Mouse (Mus musculus): Measurements from ENCODE around the gene Irf2bp2.

Gene Irf2bp2

DNA sequence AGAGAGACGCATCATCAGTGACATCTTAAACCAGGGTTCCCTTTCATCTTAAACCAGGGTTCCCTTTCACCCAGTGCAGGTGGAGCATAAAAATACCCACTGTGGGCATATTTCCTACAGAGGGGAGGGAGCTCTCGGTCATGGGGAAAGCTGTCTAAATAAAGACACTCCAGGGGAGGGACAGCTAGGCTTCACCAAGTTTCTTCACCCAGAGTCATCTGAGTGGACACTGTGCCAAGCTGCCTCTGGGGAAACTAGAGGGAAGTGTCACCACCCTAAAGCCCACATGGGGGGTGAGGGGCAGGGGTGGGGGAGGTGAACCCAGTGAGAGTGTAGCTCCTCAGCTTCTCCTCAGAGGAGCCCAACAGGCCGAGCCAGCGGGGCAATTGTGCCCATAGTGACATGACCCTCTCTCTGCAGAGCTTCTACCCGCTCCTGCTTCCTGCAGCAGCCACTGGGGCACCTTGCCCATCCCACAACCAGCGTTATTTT is 27.8 kb downstream of the Irf2bp2 start:
- no peak for DNase-seq

DNA sequence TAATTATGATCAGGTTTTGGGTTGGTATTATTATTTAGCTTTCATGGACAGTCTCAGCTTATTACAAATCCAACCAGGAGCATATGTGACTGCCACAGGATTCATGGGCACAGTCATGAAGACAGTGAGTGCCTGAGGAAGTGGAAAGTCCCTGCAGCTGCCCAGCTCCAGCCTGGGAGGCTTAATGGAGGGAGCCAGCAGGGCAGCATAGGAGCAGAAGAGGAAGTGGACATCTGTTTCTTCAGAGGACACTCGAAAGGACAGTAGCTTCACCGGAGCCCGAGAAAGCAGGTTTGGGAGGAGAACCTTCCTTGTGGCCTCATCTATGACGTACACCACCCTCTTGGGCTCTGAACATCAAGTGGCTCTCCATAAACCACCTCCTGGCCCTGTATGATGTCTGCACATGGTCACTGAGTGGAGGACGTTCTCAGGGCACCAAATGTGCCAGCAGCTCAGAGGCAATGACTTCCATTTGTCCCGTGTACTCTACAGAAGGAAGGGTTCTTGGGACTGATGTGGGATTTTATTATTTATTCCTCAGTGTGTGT is 28.5 kb downstream of the Irf2bp2 start:
- DNase-seq: no peak

DNA sequence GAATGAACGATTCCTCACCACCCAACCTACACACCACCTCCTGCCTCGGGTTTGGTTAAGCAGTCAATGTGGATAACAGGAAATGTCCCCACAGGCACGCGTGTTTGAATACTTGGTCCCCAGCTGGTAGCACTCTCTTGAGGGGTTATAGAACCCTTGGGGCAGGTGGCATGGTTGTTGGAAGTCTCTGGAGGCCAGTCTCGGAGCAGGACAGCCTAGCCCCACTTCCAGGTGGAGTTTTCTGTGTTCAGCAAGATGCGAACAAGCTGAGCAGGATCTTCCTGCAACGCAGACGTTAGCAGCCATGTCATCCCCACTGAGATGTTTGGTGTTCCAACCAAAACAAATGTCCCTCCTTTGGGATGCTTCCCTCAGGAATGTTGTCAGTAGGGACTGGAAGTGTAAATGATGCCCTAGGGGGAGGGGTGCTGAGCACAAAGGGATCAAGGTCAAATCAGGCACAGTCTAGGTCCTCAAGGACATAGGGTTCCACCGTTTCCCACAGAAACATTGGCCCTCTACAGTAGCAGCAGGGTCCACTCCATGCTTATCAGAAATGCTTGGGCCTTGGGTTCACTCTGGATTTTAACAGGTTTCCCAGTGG is 29.1 kb downstream of the Irf2bp2 start:
- no peak for DNase-seq

DNA sequence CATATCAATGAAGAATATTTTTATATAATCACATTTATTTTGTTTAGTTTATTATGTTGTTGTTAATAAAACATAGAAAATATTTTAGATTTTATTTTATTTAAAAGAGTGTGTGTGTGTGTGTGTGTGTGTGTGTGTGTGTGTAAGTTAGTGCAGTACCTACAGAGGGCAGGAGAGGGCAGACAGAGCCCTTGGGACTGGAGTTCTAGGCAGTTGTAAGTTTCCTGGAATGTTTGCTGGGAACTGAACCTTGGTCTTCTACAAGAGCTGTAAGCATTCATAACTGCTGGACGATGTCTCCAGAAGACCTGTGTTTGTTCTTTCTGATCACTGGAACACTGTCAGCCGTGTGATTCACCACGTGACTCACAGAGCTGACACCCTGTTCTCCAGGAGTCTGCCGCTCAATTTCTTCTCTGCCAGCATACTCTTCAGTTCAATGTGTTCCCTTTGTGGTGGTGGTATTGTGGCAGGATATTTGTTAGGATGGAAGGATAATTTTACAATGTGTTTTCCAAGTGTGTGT is 32.4 kb downstream of the Irf2bp2 start:
- DNase-seq: no peak

DNA sequence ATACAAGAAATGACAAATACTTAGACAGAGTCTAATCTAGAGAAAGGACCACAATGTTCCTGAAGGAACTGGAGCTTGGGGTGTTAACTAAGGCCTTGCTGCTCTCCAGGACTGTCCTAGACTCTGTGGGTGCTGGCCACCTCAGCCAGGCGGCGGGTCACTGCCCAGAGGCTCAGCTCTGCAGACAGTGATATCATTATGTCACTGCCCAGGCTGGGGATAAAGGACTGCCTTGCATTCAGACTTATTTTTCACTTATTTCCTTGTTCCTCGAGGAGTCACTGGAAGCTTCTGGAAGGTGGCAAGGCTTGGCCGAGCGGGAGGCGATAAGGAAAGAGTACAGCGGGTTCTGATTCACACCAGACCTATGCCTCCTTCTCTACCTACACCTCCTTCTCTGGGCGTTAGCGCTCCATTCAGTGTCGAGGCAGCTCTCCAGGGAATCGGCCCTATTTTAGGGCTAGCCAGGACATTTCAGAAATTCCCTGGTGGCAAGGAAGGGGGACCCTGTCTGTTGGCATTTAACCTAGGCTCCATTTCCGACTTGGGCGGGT is 35.3 kb downstream of the Irf2bp2 start:
- no peak for DNase-seq

DNA sequence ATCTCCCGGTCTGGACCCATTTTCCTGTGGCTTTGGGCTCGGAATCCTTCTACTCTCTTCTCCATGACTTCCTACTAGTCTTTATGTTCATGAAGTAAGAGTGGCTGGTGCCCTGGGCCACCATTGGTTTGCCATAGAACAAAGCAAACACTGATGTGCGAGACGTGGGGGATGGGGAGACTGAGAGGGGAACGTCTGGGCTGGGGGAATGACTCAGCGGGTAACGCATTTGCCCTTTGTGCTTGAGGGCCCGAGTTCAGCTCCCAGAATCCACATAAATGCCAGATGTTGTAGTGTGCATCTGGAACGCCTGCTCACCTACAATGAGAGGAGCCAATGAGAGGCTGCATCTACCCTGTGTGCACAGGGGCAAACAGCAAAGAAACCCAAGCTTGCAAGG is 36.4 kb downstream of the Irf2bp2 start:
- DNase-seq: no peak

DNA sequence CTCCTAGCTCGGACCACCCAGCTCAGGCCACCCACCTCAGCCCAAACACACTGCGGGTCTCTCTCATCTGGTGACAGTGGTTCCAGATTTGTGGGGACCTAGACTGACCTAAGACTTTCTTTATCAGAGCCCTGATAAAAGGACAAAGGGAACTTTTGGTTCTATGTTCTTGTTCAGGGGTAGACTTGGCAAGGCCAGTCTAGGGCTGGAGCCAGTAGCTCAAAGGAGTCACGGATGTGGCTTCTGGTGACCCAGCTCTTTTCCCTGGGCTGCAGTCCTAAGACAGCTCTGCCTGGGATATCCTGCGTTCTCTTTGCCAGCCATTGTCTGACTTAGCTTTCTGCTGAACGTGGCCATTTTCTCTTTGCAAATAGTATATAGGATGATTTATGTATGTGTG is 37.1 kb downstream of the Irf2bp2 start:
- DNase-seq: no peak

DNA sequence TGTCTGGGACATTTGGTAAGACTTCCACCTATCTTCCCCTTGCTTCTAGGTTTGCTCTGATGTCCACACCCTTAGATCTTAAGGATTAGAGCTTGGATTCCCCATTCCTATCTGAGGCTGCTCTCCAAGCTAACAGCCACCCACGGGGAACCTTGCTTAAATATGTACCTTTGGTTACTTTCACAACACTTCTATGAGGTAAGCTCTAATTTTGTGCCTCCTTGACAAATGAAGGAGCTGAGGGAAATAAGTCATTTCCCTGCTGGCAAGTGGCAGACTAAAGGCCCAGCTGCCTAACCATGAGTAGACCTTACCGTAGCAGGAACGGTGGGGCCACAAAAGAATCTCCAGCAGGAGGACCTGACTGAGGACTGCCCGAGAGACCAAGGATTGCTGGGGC is 39.0 kb downstream of the Irf2bp2 start:
- no peak for DNase-seq

DNA sequence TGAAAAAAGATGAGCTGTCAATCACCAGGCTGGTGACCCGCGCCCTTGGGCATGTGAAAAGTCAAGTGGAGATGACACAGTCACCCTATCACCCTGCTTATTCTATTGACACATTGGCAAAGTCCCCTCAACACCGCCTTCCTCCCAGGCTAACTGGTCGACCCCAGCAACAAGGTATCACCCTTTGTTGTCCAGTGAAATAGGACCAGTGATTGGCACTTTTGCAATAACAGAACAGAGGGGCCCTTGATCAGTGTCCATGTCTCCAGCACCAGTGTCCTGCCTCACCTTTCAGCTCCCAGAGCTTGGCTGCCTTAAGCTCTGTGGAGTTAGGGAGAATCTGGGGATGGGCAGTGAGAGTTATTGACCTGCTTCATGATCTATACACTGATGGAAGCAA is 41.9 kb downstream of the Irf2bp2 start:
- no peak for DNase-seq

DNA sequence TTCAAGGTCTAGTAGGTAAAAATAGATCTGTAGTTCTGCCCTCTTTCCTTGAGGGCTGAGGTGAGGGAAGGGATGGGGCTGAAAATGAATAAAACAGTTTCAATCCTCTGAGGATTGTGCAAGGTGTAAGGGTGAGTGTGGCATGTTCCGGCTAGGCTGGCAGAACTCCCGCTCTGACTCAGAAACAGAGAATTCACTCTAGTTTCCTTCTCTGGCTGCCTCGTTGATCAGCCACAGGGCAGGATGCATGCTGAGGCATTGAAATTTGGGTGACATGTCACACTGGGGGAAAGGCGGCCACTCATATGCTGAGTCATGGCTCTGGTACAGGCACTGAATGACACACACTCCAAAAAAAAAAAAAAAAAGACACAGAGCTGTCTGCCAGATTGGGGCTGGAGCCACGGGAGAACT is 42.8 kb downstream of the Irf2bp2 start:
- DNase-seq: no peak

DNA sequence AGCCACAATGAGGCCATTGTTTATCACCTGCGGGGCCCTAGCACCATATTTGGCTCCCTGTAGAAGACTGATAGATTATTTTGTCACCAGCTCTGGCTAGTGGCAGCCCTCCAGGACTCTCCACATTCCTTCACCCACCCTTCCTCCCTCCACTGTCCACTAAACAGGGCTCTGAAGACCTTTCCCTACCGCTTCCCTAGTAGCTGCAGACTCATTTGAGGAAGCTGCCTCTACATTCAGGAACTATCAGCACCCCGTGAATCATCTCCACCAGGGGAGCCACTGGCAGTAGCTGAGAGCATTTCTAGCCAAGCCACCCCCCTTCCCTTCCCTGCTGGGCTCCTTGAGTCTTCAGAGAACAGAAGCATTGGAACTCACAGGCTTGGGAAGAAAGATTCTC is 45.9 kb downstream of the Irf2bp2 start:
- DNase-seq: no peak

DNA sequence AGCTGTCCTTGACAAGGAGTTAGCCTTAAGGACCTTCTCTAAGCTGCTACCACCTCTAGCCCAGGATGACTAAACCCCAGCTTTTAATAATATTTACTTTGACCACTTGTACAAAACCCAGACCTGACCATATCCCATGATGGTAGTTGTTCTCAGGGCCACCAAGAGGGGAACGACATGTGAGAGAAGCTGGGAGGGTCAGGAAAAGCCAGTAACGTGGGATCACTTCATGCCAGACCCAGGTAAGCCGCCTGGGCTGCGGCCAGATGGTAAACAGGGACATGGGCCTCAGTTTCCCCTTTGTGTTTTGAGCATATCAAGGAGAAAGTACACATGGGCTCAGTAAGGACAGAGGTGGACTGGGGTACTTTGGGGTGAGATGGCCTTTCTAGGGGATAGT is 46.4 kb downstream of the Irf2bp2 start:
- no peak for DNase-seq

DNA sequence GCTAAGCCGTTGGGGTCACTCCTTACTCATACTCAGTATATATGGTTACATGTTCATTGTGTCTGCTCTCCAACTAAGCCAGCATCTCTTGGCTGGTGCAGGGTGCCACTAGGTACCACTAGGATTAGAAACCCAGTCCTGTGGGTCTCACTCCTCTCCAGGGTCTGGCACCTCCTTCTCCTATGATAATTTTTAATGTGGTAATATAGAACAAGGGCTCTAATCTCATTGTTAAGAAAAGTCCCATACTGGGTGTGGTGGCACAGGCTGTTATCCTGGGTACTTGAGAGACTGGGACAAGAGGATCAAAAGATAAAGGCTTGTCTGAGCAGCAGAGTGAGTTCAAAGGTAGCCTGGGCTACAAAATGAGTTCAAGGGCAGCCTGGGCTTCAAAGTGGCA is 47.3 kb downstream of the Irf2bp2 start:
- DNase-seq: no peak

DNA sequence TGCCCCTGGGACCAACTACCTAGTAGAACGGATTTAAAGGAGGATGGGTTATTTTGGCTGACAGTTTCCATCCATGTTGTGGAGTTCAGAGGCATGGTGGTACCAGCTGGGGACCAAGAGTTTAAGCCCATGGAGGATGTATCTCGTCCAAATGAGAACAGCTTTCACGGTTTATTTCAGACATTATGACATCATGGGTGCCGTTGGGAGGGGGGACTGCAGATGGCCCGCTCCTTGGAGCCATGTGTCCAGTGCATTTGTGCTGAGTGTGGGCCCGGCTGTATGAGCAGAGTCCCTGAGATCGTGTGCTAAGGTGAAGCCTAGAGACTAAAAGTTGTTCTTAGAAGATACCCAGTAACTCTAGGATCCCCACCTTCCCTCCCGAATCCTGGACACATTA is 50.4 kb downstream of the Irf2bp2 start:
- DNase-seq: peak; percentile 79

DNA sequence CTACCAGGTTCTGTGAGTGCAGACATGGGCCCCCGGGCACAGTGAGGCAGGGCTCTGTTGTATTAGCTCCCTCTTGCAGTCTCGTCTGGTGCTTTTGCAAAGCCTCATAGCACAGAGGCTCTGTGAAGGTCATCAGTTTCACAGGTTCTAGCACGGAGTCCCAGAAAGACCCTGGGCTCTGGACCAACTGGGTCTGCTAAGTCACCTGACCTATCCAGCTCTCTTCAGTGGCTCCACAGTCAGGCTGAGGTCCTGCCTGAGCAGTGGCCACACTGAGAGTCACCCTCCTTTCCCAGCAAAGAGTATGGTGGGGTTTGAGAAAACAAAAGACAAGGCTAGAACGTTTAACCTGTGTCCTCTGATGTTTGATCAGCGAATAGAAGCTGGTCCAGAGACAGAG is 51.0 kb downstream of the Irf2bp2 start:
- no peak for DNase-seq

DNA sequence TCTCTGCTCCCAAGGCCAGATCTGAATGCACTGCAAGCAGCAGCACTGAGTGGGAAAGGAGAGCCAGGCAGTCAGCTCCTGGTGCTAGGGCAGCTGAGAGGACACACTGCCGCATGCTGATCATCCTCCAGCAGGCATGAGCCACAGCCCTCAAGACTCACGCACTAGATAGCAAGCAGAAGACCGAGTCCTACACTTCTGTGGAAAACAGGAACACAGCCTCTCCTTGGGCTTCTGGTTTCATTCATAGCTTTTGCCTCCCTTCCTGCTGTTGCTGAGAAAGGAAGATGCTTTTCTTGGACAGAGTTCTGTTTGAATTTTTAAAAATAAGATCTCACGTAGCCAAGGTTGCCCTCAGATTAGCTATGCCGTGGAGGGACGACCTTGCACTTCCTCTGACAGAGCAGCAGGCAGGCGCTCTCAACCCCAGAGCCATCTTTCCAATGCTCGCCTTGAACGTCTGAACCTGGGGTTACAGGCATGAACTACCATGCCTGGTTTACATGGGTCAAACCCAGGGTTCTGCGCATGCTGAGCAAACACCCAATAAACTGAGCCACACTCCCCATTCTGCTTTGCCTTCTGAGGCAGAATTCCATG is 51.6 kb downstream of the Irf2bp2 start:
- DNase-seq: no peak

DNA sequence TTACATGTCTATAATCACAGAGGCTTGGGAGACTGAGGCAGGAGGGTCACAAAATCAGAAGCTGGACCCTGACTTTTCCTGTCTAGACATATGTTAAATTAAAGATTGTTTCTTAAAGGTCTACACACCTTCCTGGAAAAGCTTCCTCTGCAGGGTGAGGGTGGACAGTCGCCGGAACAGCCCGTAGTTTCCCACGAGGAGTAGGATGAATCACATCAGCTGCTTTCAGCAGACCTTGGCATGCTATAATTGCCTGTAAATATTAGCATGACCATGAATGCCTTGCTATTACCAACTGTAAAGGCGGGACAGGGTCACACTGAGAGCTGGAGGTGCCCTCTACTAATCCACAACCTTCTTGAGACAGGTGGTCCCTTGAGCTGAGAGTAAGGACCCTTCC is 53.5 kb downstream of the Irf2bp2 start:
- DNase-seq: no peak

DNA sequence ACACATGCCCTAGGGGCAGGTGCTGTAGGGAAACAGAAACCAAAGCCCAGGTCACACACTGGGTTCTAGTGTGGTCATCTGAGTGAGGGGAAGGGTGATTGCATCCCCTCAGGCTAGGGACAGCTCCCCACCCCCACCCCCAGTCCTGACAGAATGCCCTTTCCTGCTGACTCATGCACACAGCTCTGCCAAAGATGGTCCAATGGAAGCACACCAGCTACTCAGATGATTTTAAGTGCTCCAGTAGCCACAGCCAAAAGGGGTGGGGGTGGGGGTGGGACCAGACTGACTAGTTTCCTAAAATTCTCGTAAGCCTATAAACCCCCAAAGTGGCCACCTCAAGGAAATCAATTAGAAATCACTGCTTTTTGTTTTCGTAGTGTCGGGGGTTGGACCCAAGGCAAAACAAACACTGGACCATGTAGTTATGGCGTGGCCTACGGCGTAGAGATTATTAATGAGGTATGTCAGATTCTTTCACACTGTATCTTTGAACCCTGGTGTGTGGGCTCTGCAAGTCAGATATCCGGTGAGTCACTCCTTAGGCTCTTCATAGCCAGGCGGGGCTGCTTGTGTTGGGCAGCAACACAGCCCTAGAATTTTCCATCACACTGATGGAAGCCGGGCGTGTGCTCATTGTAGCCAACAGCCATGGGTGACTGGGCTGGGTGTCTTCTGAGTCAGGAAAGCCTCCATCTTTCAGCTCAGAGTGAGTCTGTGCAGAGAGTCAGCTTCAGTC is 54.3 kb downstream of the Irf2bp2 start:
- DNase-seq: no peak

DNA sequence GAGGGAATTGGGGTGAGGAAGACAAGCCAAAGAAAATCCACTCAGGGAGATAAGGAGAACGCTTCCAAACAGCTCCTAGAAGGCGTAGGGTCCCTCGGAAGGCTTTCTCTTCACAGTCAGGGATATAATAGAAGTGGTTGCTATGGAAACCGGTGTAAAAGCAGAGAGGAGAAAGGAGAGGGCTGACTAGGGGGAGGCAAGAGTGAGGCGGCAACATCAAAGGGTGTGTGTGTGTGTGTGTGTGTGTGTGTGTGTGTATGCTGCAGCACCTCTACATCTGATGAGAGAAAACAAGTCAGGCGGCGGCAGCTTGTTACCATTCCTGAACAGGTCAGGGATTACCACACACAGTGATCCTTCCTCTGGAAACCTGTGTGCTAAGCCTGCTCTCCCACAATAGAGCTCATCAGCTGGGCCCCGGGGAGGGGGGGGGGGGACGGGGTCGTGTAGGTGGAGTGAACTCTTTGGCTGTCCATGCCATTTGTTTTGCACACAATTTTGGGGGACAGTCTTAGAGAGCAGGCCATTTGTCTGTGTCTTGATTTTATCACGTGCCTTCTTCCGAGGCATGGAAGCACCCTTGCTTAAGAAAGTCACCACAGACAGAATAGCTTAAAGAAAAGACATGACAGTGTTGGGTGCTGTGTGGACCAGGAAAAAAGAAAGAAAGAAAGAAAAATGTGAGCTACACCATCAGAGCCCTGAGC is 55.0 kb downstream of the Irf2bp2 start:
- no peak for DNase-seq

All from cerebellum, adult 8-10 months (tissue).